8 mouse cellular contexts compared by ENCODE assay signal in the genomic region with DNA sequence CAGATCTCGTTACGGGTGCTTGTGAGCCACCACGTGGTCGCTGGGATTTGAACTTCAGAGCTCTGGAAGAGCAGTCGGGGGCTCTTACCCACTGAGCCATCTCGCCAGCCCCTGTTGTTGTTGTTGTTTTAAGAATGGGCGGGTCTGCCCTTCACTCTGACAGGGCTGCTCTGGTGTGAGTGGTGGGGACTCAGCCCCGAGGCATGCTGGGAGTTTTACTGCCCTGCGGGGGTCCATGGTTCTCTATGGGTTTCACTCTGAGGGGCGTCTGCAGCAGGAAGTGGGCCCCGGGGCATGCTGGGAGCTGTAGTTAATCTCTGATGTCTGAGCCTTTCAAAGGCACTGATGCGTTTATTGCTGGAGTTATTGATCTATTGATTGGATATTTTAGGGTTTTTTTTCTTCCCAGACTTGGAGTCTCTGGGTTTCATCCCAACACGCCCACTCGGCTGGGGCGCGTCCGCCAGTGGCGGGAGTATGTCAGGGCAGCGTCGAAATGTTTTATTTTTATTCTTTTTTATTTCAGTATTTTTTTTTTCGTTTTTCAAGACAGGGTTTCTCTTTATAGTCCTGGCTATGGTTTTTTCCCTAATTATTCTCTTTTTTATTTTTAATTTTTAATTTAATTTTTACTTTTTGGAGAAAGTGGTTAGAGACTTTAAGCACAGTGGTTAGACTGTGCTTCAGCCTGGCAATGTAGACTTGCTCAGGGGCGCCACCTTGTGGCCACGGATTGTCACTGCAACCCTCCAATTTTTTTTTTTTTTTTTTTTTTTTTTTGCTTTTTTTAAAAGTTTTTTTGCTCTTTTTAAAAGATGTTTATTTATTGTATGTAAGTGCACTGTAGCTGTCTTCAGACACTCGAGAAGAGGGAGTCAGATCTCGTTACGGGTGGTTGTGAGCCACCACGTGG. TPM values are rescaled to one million over a fixed set of nuclear protein-coding genes. Genes with fewer than 3 reads are reported as not detected.
DNase-seq lines count a peak whose midpoint lies in the region; ATAC-seq and TF ChIP-seq lines count a peak whose summit lies in the region.
"Not testable (repeated sequence)": the region's sequence is repeated elsewhere in the genome, so short reads cannot be mapped to it uniquely, and the experiment has no call there.

No protein-coding gene starts in this region.

- H3K36me3 ChIP-seq in hindbrain, postnatal 0 days (ENCODE audit: insufficient read depth, low read length) = not testable (repeated sequence)
- peaks cover 63% of the 10 kb centered on the region for H3K36me3 ChIP-seq in midbrain, embryonic 10.5 days

- intact Hi-C loops in gastrocnemius, adult 2 months (cut with DNase I); left cerebral cortex, postnatal 4 days (cut with DNase I): not testable (repeated sequence)

- TF ChIP-seq CTCF in gastrocnemius, adult 2 months (IDR thresholded peaks at IDR 0.05) = not testable (repeated sequence)
- peak; percentile 85 for TF ChIP-seq CTCF in hindbrain, postnatal 0 days (IDR thresholded peaks at IDR 0.05; ENCODE audit: low read depth)

- H3K9ac ChIP-seq in hindbrain, postnatal 0 days (replicated peaks; ENCODE audit: low read length) = not testable (repeated sequence)

- not testable (repeated sequence) for H3K27ac ChIP-seq in gastrocnemius, adult 2 months; midbrain, embryonic 10.5 days (replicated peaks)
- H3K27ac ChIP-seq in hindbrain, postnatal 0 days = peak overlapping the region; percentile 20; the same call in 1 of the 2 replicates

- peak; percentile 81 for ATAC-seq in hindbrain, postnatal 0 days

- DNase-seq in R1 (ENCODE audit: low read depth, low spot score) = peak; percentile 100
- peak; percentile 91 to 97 for DNase-seq in cerebellum, postnatal 4 days (ENCODE audit: low spot score in 2 of 2)
- DNase-seq in gastrocnemius, adult 2 months = peak; percentile 79
- DNase-seq in hindbrain, postnatal 0 days (ENCODE audit: low spot score) = peak; percentile 83
- peak; percentile 93 for DNase-seq in left cerebral cortex, postnatal 4 days
- DNase-seq in midbrain, embryonic 10.5 days (ENCODE audit: low spot score) = peak; percentile 90
- DNase-seq in right cerebral cortex, postnatal 4 days = peak; percentile 84
- DNase-seq in yolk sac, embryonic 10.5 days (ENCODE audit: low spot score) = peak; percentile 73

- WGBS in hindbrain, postnatal 0 days = 44% methylated on average over 27 of the region's 27 CpGs
- WGBS in midbrain, embryonic 10.5 days = 60% methylated on average over 27 of the region's 27 CpGs

- H3K4me1 ChIP-seq in hindbrain, postnatal 0 days (ENCODE audit: insufficient read depth, low read length); midbrain, embryonic 10.5 days: not testable (repeated sequence)

- not testable (repeated sequence) for H3K27me3 ChIP-seq in hindbrain, postnatal 0 days (ENCODE audit: insufficient read depth, low read length); midbrain, embryonic 10.5 days (ENCODE audit: low read depth, poor library complexity, severe bottlenecking)

- H3K4me2 ChIP-seq in hindbrain, postnatal 0 days (ENCODE audit: low read depth, low read length) = not testable (repeated sequence)

- peak overlapping the region; percentile 4 for H3K4me3 ChIP-seq in gastrocnemius, adult 2 months
- H3K4me3 ChIP-seq in hindbrain, postnatal 0 days (ENCODE audit: low read length); midbrain, embryonic 10.5 days: not testable (repeated sequence)

- peaks cover 12% of the 10 kb centered on the region; the same call in 1 of the 2 replicates for H3K9me3 ChIP-seq in hindbrain, postnatal 0 days (ENCODE audit: low read length)
- peaks cover 52% of the 10 kb centered on the region for H3K9me3 ChIP-seq in midbrain, embryonic 10.5 days (replicated peaks)

RNA-seq across cellular contexts. Expression of gene Gm21887, which starts 8.1 kb away (rescaled TPM):
- total RNA-seq in gastrocnemius, adult 2 months (2021) = 10 to 100 TPM; 25.3 to 29.1 TPM
- total RNA-seq in hindbrain, postnatal 0 days (2014; rRNA removed) = 8.3 and 87.1 TPM in 2 replicates
- polyA plus RNA-seq in hindbrain, postnatal 0 days (2015; fragmentation: Nextera tagmentation; extraction: Ambion mirVana) = 194 and 245 TPM in 2 replicates
- 100 to 1,000 TPM; 291 to 417 TPM for total RNA-seq in left cerebral cortex, postnatal 4 days (2021)
- 224 and 306 TPM in 2 replicates for polyA plus RNA-seq in midbrain, embryonic 10.5 days (2016; fragmentation: Nextera tagmentation; extraction: Ambion mirVana)
